ENCODE assay signal across 12 mouse cellular contexts in genomic region chr16:78199252-78199651, GRCm38 (mm10).
DNase-seq lines count a peak whose midpoint lies in the region; ATAC-seq lines count a peak whose summit lies in the region.
"Had no signal": no experiment of that assay in that cellular context is flagged by ENCODE, and none has a peak within 500 bp of the region (broad histone marks: within the 10 kb centered on the region; RNA-seq: fewer than 3 reads in every experiment).

No protein-coding gene starts in this region.

- WGBS in embryonic facial prominence, embryonic 13.5 days, result 72% methylated on average over 10 of the region's 10 CpGs
- 80% methylated on average over 10 of the region's 10 CpGs for WGBS in embryonic facial prominence, embryonic 10.5 days
- 84% methylated on average over 10 of the region's 10 CpGs for WGBS in hindbrain, embryonic 14.5 days
- 85% methylated on average over 10 of the region's 10 CpGs for WGBS in hindbrain, embryonic 11.5 days
- WGBS in midbrain, embryonic 13.5 days, result 78% methylated on average over 10 of the region's 10 CpGs
- 84% methylated on average over 10 of the region's 10 CpGs for WGBS in midbrain, embryonic 11.5 days

- H3K4me1 ChIP-seq in embryonic facial prominence, embryonic 13.5 days, result no peaks in the 10 kb centered on the region; the same call in 1 of the 2 replicates
- H3K4me1 ChIP-seq in embryonic facial prominence, embryonic 10.5 days, result no peaks in the 10 kb centered on the region
- no peaks in the 10 kb centered on the region; the same call in 1 of the 2 replicates for H3K4me1 ChIP-seq in hindbrain, embryonic 14.5 days (replicated peaks; ENCODE audit: control insufficient read depth, insufficient read depth, low read length)
- H3K4me1 ChIP-seq in hindbrain, embryonic 11.5 days (replicated peaks; ENCODE audit: control insufficient read depth, insufficient read depth, low read length), result no peaks in the 10 kb centered on the region
- no peaks in the 10 kb centered on the region; the same call in 1 of the 2 replicates for H3K4me1 ChIP-seq in midbrain, embryonic 13.5 days (replicated peaks)
- no peaks in the 10 kb centered on the region for H3K4me1 ChIP-seq in midbrain, embryonic 11.5 days (ENCODE audit: control insufficient read depth, insufficient read depth, low read length)
- H3K4me1 ChIP-seq: midbrain, embryonic 12.5 days; stomach, embryonic 15.5 days had no signal

- H3K9ac ChIP-seq in embryonic facial prominence, embryonic 13.5 days, result no peak overlapping the region
- H3K9ac ChIP-seq in hindbrain, embryonic 14.5 days, result no peak overlapping the region
- H3K9ac ChIP-seq in hindbrain, embryonic 11.5 days (ENCODE audit: low read depth, low read length), result no peak overlapping the region
- H3K9ac ChIP-seq in midbrain, embryonic 13.5 days (replicated peaks), result no peak overlapping the region
- no peak overlapping the region for H3K9ac ChIP-seq in midbrain, embryonic 11.5 days (ENCODE audit: low read length)
- H3K9ac ChIP-seq: lung, embryonic 15.5 days; midbrain, embryonic 12.5 days; stomach, embryonic 15.5 days had no signal

- no peaks in the 10 kb centered on the region for H3K36me3 ChIP-seq in embryonic facial prominence, embryonic 13.5 days
- no peaks in the 10 kb centered on the region for H3K36me3 ChIP-seq in embryonic facial prominence, embryonic 10.5 days (replicated peaks)
- no peaks in the 10 kb centered on the region for H3K36me3 ChIP-seq in hindbrain, embryonic 14.5 days (replicated peaks; ENCODE audit: control insufficient read depth, insufficient read depth)
- H3K36me3 ChIP-seq in hindbrain, embryonic 11.5 days (ENCODE audit: control insufficient read depth, insufficient read depth, low read length), result no peaks in the 10 kb centered on the region
- H3K36me3 ChIP-seq in midbrain, embryonic 13.5 days, result no peaks in the 10 kb centered on the region
- no peaks in the 10 kb centered on the region for H3K36me3 ChIP-seq in midbrain, embryonic 11.5 days (ENCODE audit: control insufficient read depth, insufficient read depth, low read length)
- H3K36me3 ChIP-seq: G1E; lung, embryonic 15.5 days; midbrain, embryonic 12.5 days; stomach, embryonic 15.5 days had no signal

- H3K4me2 ChIP-seq in embryonic facial prominence, embryonic 13.5 days, result 0 out of 2 replicates have a peak overlapping the region, but pooled peaks have one; percentile 20
- peak overlapping the region; percentile 25 for H3K4me2 ChIP-seq in hindbrain, embryonic 14.5 days (replicated peaks)
- H3K4me2 ChIP-seq in hindbrain, embryonic 11.5 days (replicated peaks; ENCODE audit: low read depth, low read length), result no peak overlapping the region
- H3K4me2 ChIP-seq in midbrain, embryonic 13.5 days (replicated peaks), result no peak overlapping the region
- H3K4me2 ChIP-seq in midbrain, embryonic 11.5 days, result no peak overlapping the region
- H3K4me2 ChIP-seq: lung, embryonic 15.5 days; midbrain, embryonic 12.5 days; stomach, embryonic 15.5 days had no signal

- DNase-seq in embryonic facial prominence, embryonic 10.5 days (ENCODE audit: low spot score), result no peak
- no peak for DNase-seq in hindbrain, embryonic 14.5 days (ENCODE audit: low spot score)
- no peak for DNase-seq in hindbrain, embryonic 11.5 days (ENCODE audit: low spot score)
- DNase-seq in midbrain, embryonic 11.5 days (ENCODE audit: low spot score, missing footprints), result no peak
- peak; percentile 56 for DNase-seq in naive thymus-derived CD4-positive, alpha-beta T cell, adult 2 months (ENCODE audit: low read depth)
- no peak for DNase-seq in urinary bladder, postnatal 36 days (ENCODE audit: low spot score in 2 of 2)

- no peak for ATAC-seq in embryonic facial prominence, embryonic 13.5 days (ENCODE audit: insufficient number of reproducible peaks, insufficient read depth, low FRiP score, low TSS enrichment, low read depth)
- 0 out of 2 replicates have a peak, but pooled peaks have one; percentile 48 for ATAC-seq in hindbrain, embryonic 14.5 days (ENCODE audit: low FRiP score)
- no peak for ATAC-seq in hindbrain, embryonic 11.5 days (ENCODE audit: low FRiP score)
- 0 out of 2 replicates have a peak, but pooled peaks have one; percentile 18 for ATAC-seq in midbrain, embryonic 13.5 days
- no peak for ATAC-seq in midbrain, embryonic 11.5 days (ENCODE audit: low FRiP score)

- no peak overlapping the region for H3K4me3 ChIP-seq in embryonic facial prominence, embryonic 13.5 days
- H3K4me3 ChIP-seq in embryonic facial prominence, embryonic 10.5 days, result no peak overlapping the region
- H3K4me3 ChIP-seq in hindbrain, embryonic 14.5 days (replicated peaks; ENCODE audit: low read length), result no peak overlapping the region
- no peak overlapping the region for H3K4me3 ChIP-seq in hindbrain, embryonic 11.5 days (ENCODE audit: low read depth, low read length)
- H3K4me3 ChIP-seq in midbrain, embryonic 13.5 days (replicated peaks), result no peak overlapping the region
- no peak overlapping the region for H3K4me3 ChIP-seq in midbrain, embryonic 11.5 days (ENCODE audit: low read depth, low read length)
- H3K4me3 ChIP-seq: lung, embryonic 15.5 days; midbrain, embryonic 12.5 days; stomach, embryonic 15.5 days had no signal

- H3K9me3 ChIP-seq in embryonic facial prominence, embryonic 13.5 days, result no peaks in the 10 kb centered on the region
- H3K9me3 ChIP-seq in embryonic facial prominence, embryonic 10.5 days, result no peaks in the 10 kb centered on the region
- no peaks in the 10 kb centered on the region for H3K9me3 ChIP-seq in hindbrain, embryonic 14.5 days (ENCODE audit: control insufficient read depth, low read length)
- no peaks in the 10 kb centered on the region for H3K9me3 ChIP-seq in hindbrain, embryonic 11.5 days (ENCODE audit: control insufficient read depth, low read length)
- H3K9me3 ChIP-seq in midbrain, embryonic 13.5 days, result no peaks in the 10 kb centered on the region
- no peaks in the 10 kb centered on the region for H3K9me3 ChIP-seq in midbrain, embryonic 11.5 days (ENCODE audit: control insufficient read depth, low read length)
- H3K9me3 ChIP-seq: lung, embryonic 15.5 days; midbrain, embryonic 12.5 days; stomach, embryonic 15.5 days had no signal

- no peaks in the 10 kb centered on the region; the same call in 1 of the 2 replicates for H3K27me3 ChIP-seq in embryonic facial prominence, embryonic 13.5 days
- no peaks in the 10 kb centered on the region for H3K27me3 ChIP-seq in embryonic facial prominence, embryonic 10.5 days (replicated peaks; ENCODE audit: low read depth, poor library complexity, severe bottlenecking)
- H3K27me3 ChIP-seq in hindbrain, embryonic 14.5 days (ENCODE audit: control insufficient read depth, insufficient read depth, low read length), result no peaks in the 10 kb centered on the region
- H3K27me3 ChIP-seq in hindbrain, embryonic 11.5 days (ENCODE audit: control insufficient read depth, insufficient read depth, low read length), result no peaks in the 10 kb centered on the region
- H3K27me3 ChIP-seq in midbrain, embryonic 13.5 days, result no peaks in the 10 kb centered on the region
- H3K27me3 ChIP-seq in midbrain, embryonic 11.5 days (ENCODE audit: control insufficient read depth, insufficient read depth, low read length), result no peaks in the 10 kb centered on the region
- H3K27me3 ChIP-seq: lung, embryonic 15.5 days; midbrain, embryonic 12.5 days; stomach, embryonic 15.5 days had no signal

- H3K27ac ChIP-seq in embryonic facial prominence, embryonic 13.5 days, result no peak overlapping the region
- H3K27ac ChIP-seq in embryonic facial prominence, embryonic 10.5 days (replicated peaks), result no peak overlapping the region
- H3K27ac ChIP-seq in hindbrain, embryonic 14.5 days, result no peak overlapping the region
- H3K27ac ChIP-seq in hindbrain, embryonic 11.5 days (ENCODE audit: low read depth, low read length), result no peak overlapping the region
- H3K27ac ChIP-seq in midbrain, embryonic 13.5 days, result no peak overlapping the region
- no peak overlapping the region for H3K27ac ChIP-seq in midbrain, embryonic 11.5 days (ENCODE audit: low read depth, low read length)
- H3K27ac ChIP-seq: lung, embryonic 15.5 days; midbrain, embryonic 12.5 days; stomach, embryonic 15.5 days had no signal

Comparison
In these comparisons a context has a peak if more than half of its experiments do, and no peak if none do; other contexts are left out.
1. ATAC-seq: peak in hindbrain, embryonic 14.5 days (single experiment) and midbrain, embryonic 13.5 days (single experiment); none in embryonic facial prominence, embryonic 13.5 days (single experiment), hindbrain, embryonic 11.5 days (single experiment) and midbrain, embryonic 11.5 days (single experiment).
2. H3K4me2 ChIP-seq: peak in embryonic facial prominence, embryonic 13.5 days (single experiment) and hindbrain, embryonic 14.5 days (single experiment); none in hindbrain, embryonic 11.5 days (single experiment), midbrain, embryonic 13.5 days (single experiment) and midbrain, embryonic 11.5 days (single experiment).